ENCODE assay signal across 8 mouse cellular contexts in the genomic region with DNA sequence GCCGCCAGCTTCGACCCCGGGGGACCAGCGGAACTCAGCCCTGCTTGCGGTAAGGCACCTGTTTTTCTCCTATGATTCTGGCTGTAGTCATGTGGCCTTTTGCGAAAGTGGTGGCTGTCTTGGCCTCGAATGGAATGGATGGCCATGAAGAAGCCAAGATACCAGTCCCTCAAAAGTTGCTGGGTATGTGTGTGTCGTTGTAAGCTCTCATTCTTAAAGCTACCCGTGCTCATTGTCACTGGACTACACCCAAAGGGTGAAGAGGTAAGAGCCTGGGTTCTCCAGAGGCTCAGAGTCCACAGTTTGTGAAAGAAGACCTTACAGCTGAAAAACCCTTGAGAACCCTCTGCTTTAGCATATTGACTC. TPM values are rescaled to one million over a fixed set of nuclear protein-coding genes. Genes with fewer than 3 reads are reported as not detected.
DNase-seq lines count a peak whose midpoint lies in the region; ATAC-seq and TF ChIP-seq lines count a peak whose summit lies in the region.

No protein-coding gene starts in this region.

- H3K9ac ChIP-seq in CH12.LX (ENCODE audit: insufficient read depth, low read depth) = peak overlapping the region; percentile 91
- H3K9ac ChIP-seq in forebrain, postnatal 0 days = peak overlapping the region; percentile 66
- H3K9ac ChIP-seq in liver, embryonic 14.5 days (replicated peaks) = no peak overlapping the region; the same call in 1 of the 2 replicates

- no peaks in the 10 kb centered on the region for H3K27me3 ChIP-seq in CH12.LX (replicated peaks)
- H3K27me3 ChIP-seq in forebrain, postnatal 0 days (ENCODE audit: insufficient read depth, low read length) = no peaks in the 10 kb centered on the region
- H3K27me3 ChIP-seq in liver, embryonic 14.5 days (ENCODE audit: control insufficient read depth, insufficient read depth, low read length) = no peaks in the 10 kb centered on the region

- TF ChIP-seq POLR2A in CH12.LX (IDR thresholded peaks at IDR 0.05; ENCODE audit: low read depth, low read length) = no peak

- 18% methylated on average over 9 of the region's 9 CpGs for WGBS in forebrain, postnatal 0 days
- 6% methylated on average over 9 of the region's 9 CpGs for WGBS in liver, embryonic 14.5 days (ENCODE audit: insufficient replicate concordance)

- H3K27ac ChIP-seq in CH12.LX (ENCODE audit: insufficient read depth, low read depth) = peak overlapping the region; percentile 93
- H3K27ac ChIP-seq in forebrain, postnatal 0 days (ENCODE audit: low read depth, low read length) = no peak overlapping the region
- no peak overlapping the region for H3K27ac ChIP-seq in liver, embryonic 14.5 days

- H3K9me3 ChIP-seq in CH12.LX (replicated peaks; ENCODE audit: low read length) = no peaks in the 10 kb centered on the region
- no peaks in the 10 kb centered on the region for H3K9me3 ChIP-seq in forebrain, postnatal 0 days (ENCODE audit: low read length)
- H3K9me3 ChIP-seq in liver, embryonic 14.5 days (ENCODE audit: control insufficient read depth, low read length) = no peaks in the 10 kb centered on the region

- no peaks in the 10 kb centered on the region for H3K36me3 ChIP-seq in CH12.LX (replicated peaks in 1 of 2; ENCODE audit: control insufficient read depth in 1 of 2, insufficient read depth in 1 of 2, low read length in 1 of 2)
- no peaks in the 10 kb centered on the region for H3K36me3 ChIP-seq in forebrain, postnatal 0 days (ENCODE audit: insufficient read depth)
- no peaks in the 10 kb centered on the region for H3K36me3 ChIP-seq in liver, embryonic 14.5 days (replicated peaks; ENCODE audit: control insufficient read depth, insufficient read depth, low read depth)

- peak overlapping the region; percentile 64 to 89 (median 77) for H3K4me3 ChIP-seq in CH12.LX (replicated peaks in 1 of 3; ENCODE audit: low read depth in 2 of 3, low read length in 2 of 3, poor library complexity in 1 of 3)
- peak overlapping the region; percentile 57 for H3K4me3 ChIP-seq in forebrain, postnatal 0 days (ENCODE audit: low read depth, low read length)
- H3K4me3 ChIP-seq in liver, embryonic 14.5 days (ENCODE audit: insufficient read depth in 1 of 2, low read depth in 2 of 2, low read length in 2 of 2) = peak overlapping the region; percentile 64 to 70; a peak in 3 of 4 replicates

- TF ChIP-seq EP300 in CH12.LX (IDR thresholded peaks at IDR 0.05; ENCODE audit: low read length) = no peak
- TF ChIP-seq EP300 in liver, embryonic 14.5 days (IDR thresholded peaks at IDR 0.05; ENCODE audit: low read depth) = no peak

- DNase-seq in cerebellum, adult 9-10 months = peak; percentile 57
- DNase-seq in cerebellum, adult 8-10 months = no peak
- DNase-seq in CH12.LX (ENCODE audit: extremely low read depth) = no peak
- no peak for DNase-seq in forebrain, postnatal 0 days
- DNase-seq in liver, embryonic 14.5 days (ENCODE audit: low read depth in 3 of 3, low spot score in 3 of 3) = peak in 1 of 3 experiments; percentile 7
- DNase-seq in layer of hippocampus, adult 9-10 months (ENCODE audit: low spot score) = no peak
- DNase-seq in urinary bladder, postnatal 10 days (ENCODE audit: low spot score) = no peak
- no peak for DNase-seq in thymus, postnatal 36 days

- peaks cover 41% of the 10 kb centered on the region for H3K79me2 ChIP-seq in CH12.LX (replicated peaks; ENCODE audit: control insufficient read depth, extremely low read depth, insufficient read depth, poor library complexity, severe bottlenecking)

- ATAC-seq in forebrain, postnatal 0 days = no peak
- ATAC-seq in liver, embryonic 14.5 days (ENCODE audit: insufficient read depth) = no peak

- peaks cover 7 to 54% of the 10 kb centered on the region in 2 experiments; a peak in 3 of 4 replicates for H3K4me1 ChIP-seq in CH12.LX (ENCODE audit: control insufficient read depth in 1 of 2, insufficient read depth in 2 of 2)
- H3K4me1 ChIP-seq in forebrain, postnatal 0 days (ENCODE audit: insufficient read depth) = peaks cover 9% of the 10 kb centered on the region; the same call in 1 of the 2 replicates
- peaks cover 0 to 11% of the 10 kb centered on the region in 2 experiments; a peak in 3 of 4 replicates for H3K4me1 ChIP-seq in liver, embryonic 14.5 days (replicated peaks; ENCODE audit: control insufficient read depth in 2 of 2, insufficient read depth in 2 of 2, low read length in 1 of 2)

- in situ Hi-C loops in CH12.LX (cut with MboI; ENCODE audit: low pct_ligation_motif_present, low pct_unique_long_range_greater_than_20kb, low sequenced_read_pairs) = no loop called here

- TF ChIP-seq RAD21 in CH12.LX (IDR thresholded peaks at IDR 0.05; ENCODE audit: low read depth, low read length) = no peak

- H3K4me2 ChIP-seq in CH12.LX (ENCODE audit: insufficient read depth, low read depth, poor library complexity, severe bottlenecking) = peak overlapping the region; percentile 97
- peak overlapping the region; percentile 86 for H3K4me2 ChIP-seq in forebrain, postnatal 0 days (ENCODE audit: low read depth)
- peak overlapping the region; percentile 76 for H3K4me2 ChIP-seq in liver, embryonic 14.5 days (ENCODE audit: low read depth)

- TF ChIP-seq CTCF in CH12.LX (conservative IDR thresholded peaks at IDR 0.05 in 1 of 2, IDR thresholded peaks at IDR 0.05 in 1 of 2; ENCODE audit: low read depth in 2 of 2, low read length in 2 of 2) = no peak
- no peak for TF ChIP-seq CTCF in forebrain, postnatal 0 days (IDR thresholded peaks at IDR 0.05; ENCODE audit: low read depth)
- TF ChIP-seq CTCF in liver, embryonic 14.5 days (IDR thresholded peaks at IDR 0.05; ENCODE audit: low read depth) = no peak

- dilution Hi-C loops in CH12.LX (cut with MboI; ENCODE audit: extremely low pct_ligation_motif_present, extremely low pct_unique_long_range_greater_than_20kb, low sequenced_read_pairs) = no loop called here

TF ChIP-seq in CH12.LX, 34 proteins besides CTCF, POLR2A, EP300 and RAD21 (continues in another document):
- TF ChIP-seq JUN (IDR thresholded peaks at IDR 0.05; ENCODE audit: insufficient read depth, low read depth, low read length) = no peak
- TF ChIP-seq MAFK (IDR thresholded peaks at IDR 0.05; ENCODE audit: insufficient replicate concordance, low read length) = no peak
- TF ChIP-seq CHD1 (IDR thresholded peaks at IDR 0.05; ENCODE audit: low read depth, low read length) = no peak; the same call in 1 of the 2 replicates
- TF ChIP-seq USF2 (conservative IDR thresholded peaks at IDR 0.05; ENCODE audit: low read depth, low read length) = no peak; the same call in 1 of the 2 replicates
- TF ChIP-seq MAZ (IDR thresholded peaks at IDR 0.05; ENCODE audit: low read depth, low read length) = no peak; the same call in 1 of the 2 replicates
- no peak for TF ChIP-seq GABPA (IDR thresholded peaks at IDR 0.05; ENCODE audit: insufficient replicate concordance, low read depth, low read length)
- peak; percentile 49 for TF ChIP-seq ETS1 (conservative IDR thresholded peaks at IDR 0.05; ENCODE audit: low read depth, low read length)
- peak; percentile 45; the same call in 1 of the 2 replicates for TF ChIP-seq BHLHE40 (IDR thresholded peaks at IDR 0.05; ENCODE audit: low read depth, low read length)
- TF ChIP-seq SMC3 (IDR thresholded peaks at IDR 0.05; ENCODE audit: low read depth, low read length) = no peak
- TF ChIP-seq MYC (IDR thresholded peaks at IDR 0.05; ENCODE audit: low read depth, low read length) = 0 out of 2 replicates have a peak, but pooled peaks have one; percentile 29
- no peak for TF ChIP-seq E2F4 (IDR thresholded peaks at IDR 0.05; ENCODE audit: insufficient replicate concordance, low read depth, low read length)
- TF ChIP-seq NELFE (IDR thresholded peaks at IDR 0.05; ENCODE audit: low read depth, low read length) = no peak
- TF ChIP-seq MAX (IDR thresholded peaks at IDR 0.05; ENCODE audit: low read length) = peak; percentile 52; the same call in 1 of the 2 replicates
- TF ChIP-seq JUND (conservative IDR thresholded peaks at IDR 0.05; ENCODE audit: low read depth, low read length) = no peak
- 0 out of 2 replicates have a peak, but pooled peaks have one; percentile 15 for TF ChIP-seq TCF12 (IDR thresholded peaks at IDR 0.05; ENCODE audit: low read depth, low read length)
- TF ChIP-seq PAX5 (IDR thresholded peaks at IDR 0.05; ENCODE audit: low read length) = no peak
- TF ChIP-seq ZKSCAN1 (IDR thresholded peaks at IDR 0.05; ENCODE audit: borderline replicate concordance, low read depth, low read length) = no peak
- no peak for TF ChIP-seq KAT2A (IDR thresholded peaks at IDR 0.05; ENCODE audit: insufficient replicate concordance, low read length)
- TF ChIP-seq MXI1 (IDR thresholded peaks at IDR 0.05; ENCODE audit: low read depth, low read length) = 0 out of 2 replicates have a peak, but pooled peaks have one; percentile 3
- no peak for TF ChIP-seq MEF2A (IDR thresholded peaks at IDR 0.05; ENCODE audit: borderline replicate concordance, low read depth, low read length)
- no peak for TF ChIP-seq ZNF384 (IDR thresholded peaks at IDR 0.05; ENCODE audit: low read depth, low read length)

RNA-seq across cellular contexts. Expression of gene Maml2, which starts 0.7 kb away (rescaled TPM):
- total RNA-seq in CH12.LX (2012; rRNA removed) = 4.6 and 5.9 TPM in 2 replicates
- total RNA-seq in CH12.LX (2014; rRNA removed) = 4.3 and 5.9 TPM in 2 replicates
- 5.6 and 9.1 TPM in 2 replicates for polyA plus RNA-seq in CH12.LX (2012; ENCODE audit: insufficient read length, low read depth)
- 6.2 and 6.4 TPM in 2 replicates for total RNA-seq in forebrain, postnatal 0 days (2014; rRNA removed)
- 5.9 and 9.5 TPM in 2 replicates for polyA plus RNA-seq in forebrain, postnatal 0 days (2015; fragmentation: Nextera tagmentation; extraction: Ambion mirVana)
- 0.61 and 0.66 TPM in 2 replicates for polyA plus RNA-seq in liver, embryonic 14.5 days (2012; rRNA removed)
- polyA plus RNA-seq in liver, embryonic 14.5 days (2014; fragmentation: Nextera tagmentation; extraction: Ambion mirVana) = 0.65 and 0.81 TPM in 2 replicates

RNA-seq across cellular contexts. Expression of gene Ccdc82, which starts 51.7 kb away (rescaled TPM):
- total RNA-seq in CH12.LX (2012; rRNA removed) (8.1 and 9.5 TPM in 2 replicates), CH12.LX (2014; rRNA removed) (11.3 and 14.2 TPM in 2 replicates)
- 11.9 and 12.6 TPM in 2 replicates for polyA plus RNA-seq in CH12.LX (2012; ENCODE audit: insufficient read length, low read depth)
- 15.6 and 24.9 TPM in 2 replicates for total RNA-seq in forebrain, postnatal 0 days (2014; rRNA removed)
- polyA plus RNA-seq in forebrain, postnatal 0 days (2015; fragmentation: Nextera tagmentation; extraction: Ambion mirVana) = 5.7 and 7.0 TPM in 2 replicates
- 8.2 and 11.1 TPM in 2 replicates for polyA plus RNA-seq in liver, embryonic 14.5 days (2012; rRNA removed)
- 10.0 and 10.4 TPM in 2 replicates for polyA plus RNA-seq in liver, embryonic 14.5 days (2014; fragmentation: Nextera tagmentation; extraction: Ambion mirVana)

RNA-seq across cellular contexts. Expression of gene Jrkl, which starts 52.9 kb away (rescaled TPM):
- total RNA-seq in CH12.LX (2012; rRNA removed) = 2.3 and 2.4 TPM in 2 replicates
- total RNA-seq in CH12.LX (2014; rRNA removed) = 3.7 and 4.2 TPM in 2 replicates
- polyA plus RNA-seq in CH12.LX (2012; ENCODE audit: insufficient read length, low read depth) = 2.5 and 3.1 TPM in 2 replicates
- total RNA-seq in forebrain, postnatal 0 days (2014; rRNA removed) = 7.5 and 8.9 TPM in 2 replicates
- 4.3 and 5.4 TPM in 2 replicates for polyA plus RNA-seq in forebrain, postnatal 0 days (2015; fragmentation: Nextera tagmentation; extraction: Ambion mirVana)
- 0.98 and 2.1 TPM in 2 replicates for polyA plus RNA-seq in liver, embryonic 14.5 days (2012; rRNA removed)
- 1.5 TPM in 2 replicates for polyA plus RNA-seq in liver, embryonic 14.5 days (2014; fragmentation: Nextera tagmentation; extraction: Ambion mirVana)
